Mouse (Mus musculus): ENCODE measurements at regions not wholly inside any gene's neighbourhood (a gene's known extent, or its start where the extent isn't known, plus 50 kb on each side); places are given as distances from the start of the nearest gene placed in this dataset.

DNA sequence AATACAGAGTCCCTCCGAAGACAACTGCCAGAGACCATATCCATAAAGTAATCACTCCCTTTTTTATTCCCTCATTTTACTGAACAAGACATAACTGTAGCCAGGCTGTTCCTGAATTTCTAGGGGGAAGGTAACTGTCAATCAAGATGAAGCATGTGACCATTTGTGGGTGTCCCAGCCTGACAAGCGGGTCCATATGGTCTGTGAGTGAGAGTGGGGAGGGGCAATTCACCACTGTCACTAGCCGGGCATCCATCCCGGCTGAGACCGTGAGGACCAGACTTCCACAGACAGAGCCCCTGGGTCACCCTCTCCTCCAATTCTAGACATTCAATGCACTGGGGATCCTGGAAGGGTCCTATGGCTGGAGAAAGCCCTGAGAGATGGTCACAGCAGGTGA, 54.6 kb downstream of the Gm11733 start:
- ATAC-seq = no peak

DNA sequence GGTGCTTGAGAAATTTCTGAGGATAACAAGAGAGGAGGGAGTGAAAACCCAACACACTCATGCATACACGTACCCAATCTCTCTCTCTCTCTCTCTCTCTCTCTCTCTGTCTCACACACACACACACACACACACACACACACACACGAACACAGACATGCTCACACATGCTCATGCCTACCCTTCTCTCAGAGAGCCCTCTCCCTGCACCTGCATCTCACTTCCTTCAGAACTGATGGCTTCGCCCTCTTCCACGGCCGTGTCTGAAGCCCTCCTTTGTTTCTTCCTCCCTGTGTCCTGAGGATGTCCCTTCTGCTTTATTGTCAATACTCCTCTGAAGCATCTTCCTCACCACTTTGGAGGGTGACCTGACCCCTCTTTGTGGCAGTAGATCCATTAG, 56.4 kb downstream of the Gm11733 start:
- ATAC-seq = no peak

DNA sequence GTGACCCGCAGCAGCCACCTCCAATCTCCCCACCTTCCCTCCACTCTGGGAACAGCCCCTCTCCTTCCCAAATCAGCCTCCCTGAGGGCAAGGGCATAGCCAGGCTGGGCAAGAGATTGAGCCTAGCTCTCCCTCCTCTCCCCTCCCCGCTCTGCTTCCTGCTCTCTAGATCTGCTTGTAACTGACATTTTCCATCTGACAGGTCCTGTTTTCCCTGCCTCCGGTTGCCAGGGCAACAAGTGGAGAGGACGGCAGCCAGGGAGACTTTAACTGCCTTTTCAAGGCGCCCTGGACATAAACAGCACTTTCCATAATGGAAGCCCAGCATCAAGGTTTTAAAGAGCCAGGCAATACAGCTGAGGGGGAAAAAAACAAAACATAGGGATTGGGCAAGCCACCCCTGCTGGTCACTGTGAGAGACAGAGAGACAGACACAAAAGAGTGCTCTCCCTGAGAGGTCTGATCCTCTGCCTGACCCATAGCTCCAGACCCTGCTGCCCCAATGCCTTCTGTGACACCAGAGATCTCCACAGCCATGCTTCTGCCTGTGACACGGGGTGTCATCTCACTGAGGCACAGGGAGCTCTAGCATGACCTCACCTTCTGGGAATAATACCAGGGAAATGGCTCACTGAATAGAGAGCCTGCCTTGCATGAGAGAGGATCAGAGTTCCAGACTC, 57.2 kb downstream of the Gm11733 start:
- no peak for ATAC-seq

DNA sequence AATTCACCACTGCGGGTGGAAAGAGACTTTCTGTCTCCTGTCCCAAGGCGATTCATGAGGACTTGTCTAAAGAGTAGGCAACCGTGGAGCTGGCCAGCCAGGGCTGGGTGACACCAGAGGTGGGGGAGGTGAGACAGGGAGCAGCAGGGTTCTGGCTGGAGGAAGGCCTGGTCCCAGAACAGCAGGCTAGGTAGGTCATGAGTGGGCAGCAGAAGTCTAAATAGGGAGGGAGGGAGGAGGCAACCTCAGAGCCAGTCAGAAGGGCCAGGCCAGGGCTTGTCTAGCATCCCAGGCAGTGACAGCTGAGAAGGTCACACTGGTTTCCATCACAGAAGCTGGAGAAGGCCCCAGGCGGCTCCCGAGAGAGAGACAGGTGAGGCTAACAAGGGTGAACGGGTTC, 59.0 kb downstream of the Gm11733 start:
- ATAC-seq = no peak

DNA sequence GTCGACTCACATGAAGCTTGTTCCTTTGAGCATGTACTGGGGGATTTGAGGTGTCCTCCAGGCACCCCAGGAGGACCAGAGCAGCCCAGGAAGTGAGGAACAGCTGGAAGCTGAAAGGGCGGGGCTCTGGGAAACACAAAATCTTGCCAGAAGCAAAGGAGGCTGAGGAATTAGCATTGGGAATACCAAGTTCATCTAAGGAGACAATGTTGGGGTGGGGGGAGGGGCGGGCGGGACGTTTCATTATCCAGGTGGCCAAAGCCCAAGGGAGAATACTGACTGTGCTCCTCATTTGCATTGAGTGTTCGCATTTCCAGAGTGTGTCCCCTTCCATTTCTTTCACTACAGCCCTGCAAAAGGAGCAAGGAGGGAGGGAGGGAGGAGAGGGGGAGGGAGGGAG, 60.3 kb downstream of the Gm11733 start:
- ATAC-seq = no peak

DNA sequence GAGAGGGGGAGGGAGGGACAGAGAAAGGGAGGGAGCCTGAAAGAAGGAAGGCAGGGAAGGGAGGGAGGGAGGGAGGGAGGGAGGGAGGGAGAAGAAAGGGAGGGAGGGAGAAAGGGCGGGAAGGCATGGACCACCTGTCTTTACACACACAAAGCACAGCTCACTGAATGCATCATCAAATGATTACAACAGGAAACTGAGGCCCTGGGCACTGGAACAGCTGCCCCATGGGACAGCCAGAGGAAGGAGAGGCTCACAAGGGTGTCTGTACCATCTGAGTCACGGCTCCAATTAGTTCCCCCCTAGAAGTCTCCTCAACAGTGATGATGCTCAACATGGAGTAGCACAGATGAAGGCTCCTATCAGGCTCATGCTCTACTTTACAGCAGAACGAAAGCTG, 60.8 kb downstream of the Gm11733 start:
- ATAC-seq = no peak

DNA sequence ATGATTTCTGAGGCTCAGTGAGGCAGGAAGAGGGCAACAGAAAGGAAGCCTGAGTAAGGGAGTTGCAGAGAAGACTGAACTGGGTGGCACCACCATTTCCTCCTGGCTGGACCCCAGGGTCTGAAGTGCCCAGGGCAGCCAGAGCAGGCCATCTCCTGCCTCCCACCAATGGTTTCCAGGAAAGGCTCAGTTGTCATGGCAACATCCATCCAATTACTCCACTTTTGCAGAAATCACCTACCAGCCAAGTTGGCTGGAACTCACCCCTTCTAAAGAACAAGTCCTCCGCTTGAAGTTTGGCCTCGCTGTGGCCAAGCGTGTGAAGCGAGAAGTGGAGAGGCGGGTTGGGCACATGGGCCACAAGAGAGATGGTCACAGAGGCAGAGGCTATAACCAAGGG, 67.8 kb downstream of the Gm11733 start:
- ATAC-seq = no peak

DNA sequence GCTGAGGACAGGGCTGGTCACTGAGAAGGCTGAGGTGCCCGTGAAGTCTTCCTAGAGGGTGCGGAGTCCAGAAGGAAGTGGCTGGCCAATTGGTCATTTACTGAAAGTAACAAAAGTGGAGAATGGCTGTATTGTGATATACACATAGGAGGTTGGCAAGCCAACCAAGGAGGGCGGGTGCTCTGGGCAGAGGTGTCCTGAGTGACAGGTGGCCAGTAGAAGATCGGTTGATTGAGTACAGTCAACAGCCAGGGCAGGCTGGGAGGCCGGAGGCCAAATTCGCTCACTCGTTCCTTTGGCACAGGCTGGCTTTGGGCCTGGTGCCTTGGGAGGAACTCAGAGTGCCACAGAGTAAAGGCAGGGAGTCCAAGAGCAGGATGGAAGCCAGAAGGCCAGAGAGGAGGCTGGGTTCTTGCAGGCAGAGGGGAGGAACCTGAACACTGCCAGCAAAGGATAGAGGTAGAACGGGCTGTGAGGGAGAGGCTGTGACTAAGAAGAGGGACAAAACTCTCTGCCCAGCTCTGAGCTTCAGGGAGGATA, 68.3 kb downstream of the Gm11733 start:
- no peak for ATAC-seq

DNA sequence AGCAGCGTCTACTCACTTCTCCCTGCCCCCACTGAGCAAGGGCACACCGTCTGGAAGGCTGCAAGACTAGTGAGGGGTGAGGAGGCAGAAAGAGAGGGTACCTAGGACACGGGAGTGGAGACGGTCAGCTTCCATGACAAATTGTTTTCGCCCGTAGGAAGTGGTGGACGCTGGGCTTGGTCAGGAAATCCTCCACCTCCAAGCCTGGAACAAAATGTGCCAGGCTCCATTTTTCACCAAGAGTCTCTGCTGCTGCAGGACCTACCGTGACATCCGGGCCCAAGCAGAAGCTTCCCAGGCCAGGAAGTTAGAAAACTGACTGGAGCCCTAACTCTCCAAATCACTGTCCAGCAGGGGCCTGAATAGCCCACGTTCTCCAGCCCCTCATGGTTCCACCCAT, 69.9 kb downstream of the Gm11733 start:
- ATAC-seq = no peak

DNA sequence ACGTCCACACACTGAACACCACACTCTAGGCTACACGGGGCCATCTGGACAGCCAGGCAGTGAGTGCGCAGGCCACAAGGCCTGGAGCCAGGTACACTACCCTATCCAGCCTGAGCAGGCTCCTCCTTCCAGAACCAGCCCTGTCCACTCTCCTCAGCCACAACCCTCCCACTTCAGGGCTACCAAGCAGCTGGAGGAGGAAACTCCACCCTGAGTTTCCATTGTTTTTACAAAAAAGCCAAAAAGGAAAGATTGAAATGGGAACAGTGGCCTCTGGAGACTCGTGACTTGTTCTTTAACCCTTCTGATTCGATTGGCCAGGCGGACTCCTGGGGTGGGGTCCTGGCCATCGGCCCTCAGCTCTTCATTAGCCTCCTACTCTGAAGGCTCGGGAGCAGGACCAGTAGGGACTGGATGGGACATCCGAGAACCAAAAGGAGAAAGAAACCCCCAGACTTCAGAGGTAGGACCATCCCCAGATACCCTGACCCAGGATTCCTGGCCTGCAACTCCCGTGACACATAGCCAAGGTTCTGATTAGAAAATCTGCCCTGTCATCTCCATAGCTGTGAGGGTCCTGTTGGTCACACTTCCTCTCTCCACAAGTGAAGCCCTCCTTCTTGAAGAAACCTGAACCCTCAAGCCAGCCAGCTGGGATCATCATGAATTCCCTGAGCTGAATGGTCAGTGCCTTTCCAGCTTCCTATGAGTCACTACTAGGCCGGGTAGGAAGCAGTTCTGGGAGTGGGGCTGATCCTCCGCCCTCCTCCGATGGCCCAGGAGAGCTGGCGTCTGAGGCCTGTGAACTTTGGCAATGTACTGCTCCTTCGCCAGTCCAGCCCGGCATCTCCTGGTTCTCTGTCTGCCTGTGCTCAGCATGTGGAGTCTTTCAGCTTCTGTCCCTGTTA, 73.6 kb downstream of the Gm11733 start:
- no peak for ATAC-seq

DNA sequence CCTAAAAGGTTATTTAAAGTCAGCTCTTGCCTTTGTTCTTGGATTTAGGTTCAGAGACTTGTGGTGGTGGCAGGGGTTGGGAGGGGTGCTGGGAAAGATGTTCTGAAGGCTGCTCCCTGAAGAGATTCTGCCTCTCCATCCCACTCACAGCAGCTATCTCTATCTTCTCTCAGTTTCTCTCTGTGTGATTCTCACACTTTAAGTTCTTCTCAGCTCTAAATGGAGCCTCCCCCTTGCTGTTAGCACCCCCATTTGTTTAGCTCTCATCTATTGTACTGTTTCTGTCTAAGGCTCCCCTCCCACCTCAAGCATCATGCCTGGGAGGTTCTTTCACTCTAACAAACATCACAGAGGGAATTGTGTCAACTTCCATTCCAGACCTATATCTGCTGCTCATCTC, 75.7 kb downstream of the Gm11733 start:
- no peak for ATAC-seq

DNA sequence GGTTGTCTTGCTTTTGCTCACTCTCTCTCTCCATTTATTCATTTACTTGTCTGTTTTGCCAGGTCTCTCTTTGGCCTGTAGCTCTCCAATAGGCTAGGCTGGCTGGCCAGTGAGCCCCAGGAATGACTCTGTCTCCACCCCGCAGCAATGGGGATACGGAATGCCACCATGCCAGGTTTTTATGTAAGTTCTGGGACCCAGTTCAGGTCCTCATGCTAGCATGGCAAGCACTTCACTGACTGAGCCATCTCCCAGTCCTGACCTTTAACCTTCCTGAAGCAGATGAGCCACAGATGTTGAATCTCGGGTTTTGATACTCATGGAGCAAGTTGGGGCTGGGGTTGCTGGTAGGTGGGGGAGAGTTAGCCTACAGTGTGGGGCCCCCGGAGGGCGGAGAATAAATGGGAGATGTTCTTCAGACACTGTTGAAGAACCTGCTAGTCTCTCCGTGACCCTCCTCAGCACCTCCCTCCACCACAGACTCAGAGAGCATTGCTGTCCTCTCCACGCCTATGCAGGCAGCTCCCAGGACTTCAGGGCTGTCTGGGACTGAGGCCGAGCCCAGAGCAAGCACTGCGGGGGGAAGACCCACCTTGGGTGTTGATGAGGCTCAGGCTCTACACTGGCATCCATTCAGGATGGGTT, 83.9 kb downstream of the Gm11733 start:
- ATAC-seq = no peak

DNA sequence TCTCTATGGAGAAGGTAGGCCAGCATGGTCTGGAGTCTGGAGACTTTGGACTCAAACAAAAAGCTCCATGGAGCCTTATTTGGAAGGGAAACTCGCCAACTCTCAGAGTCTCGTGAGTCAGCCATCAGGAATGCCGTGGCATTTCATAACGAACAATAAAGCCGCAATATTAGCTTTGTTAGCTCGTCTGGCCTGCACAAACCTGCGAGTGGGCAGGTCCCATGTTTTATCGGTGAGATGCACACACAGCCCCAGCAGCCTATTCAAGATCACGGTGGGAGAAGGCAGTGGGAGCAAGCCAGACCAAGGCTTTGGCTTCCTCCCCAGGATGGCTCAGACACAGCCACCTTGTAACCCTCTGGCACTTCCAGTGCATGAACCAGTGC, 84.4 kb downstream of the Gm11733 start:
- no peak for ATAC-seq

DNA sequence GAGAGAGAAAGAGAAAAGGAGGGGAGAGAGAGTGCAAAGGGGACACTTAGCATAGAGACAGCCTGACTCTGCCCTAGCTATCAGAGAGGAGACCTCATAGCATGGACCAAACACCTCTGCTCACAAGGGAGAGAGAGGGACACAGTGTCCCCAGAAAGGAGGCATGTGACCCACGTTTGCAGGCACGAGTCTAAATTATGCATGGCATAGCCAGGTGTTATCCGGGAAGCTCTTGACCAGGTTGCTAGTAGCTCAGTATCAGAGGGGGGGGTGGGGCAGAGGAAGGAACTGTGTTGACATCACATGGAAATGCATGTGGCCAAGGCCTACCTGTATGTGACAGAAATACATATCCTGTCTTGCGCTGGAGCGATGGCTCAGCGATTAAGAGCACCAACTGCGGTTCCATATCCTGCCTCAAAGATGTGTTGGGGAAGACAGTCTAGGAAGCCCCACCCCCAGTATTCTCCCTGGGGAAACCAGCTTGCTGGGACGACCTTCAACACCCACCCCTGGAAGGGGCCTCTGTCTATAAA, 84.5 kb upstream of the Tnrc6c start:
- no peak for ATAC-seq

DNA sequence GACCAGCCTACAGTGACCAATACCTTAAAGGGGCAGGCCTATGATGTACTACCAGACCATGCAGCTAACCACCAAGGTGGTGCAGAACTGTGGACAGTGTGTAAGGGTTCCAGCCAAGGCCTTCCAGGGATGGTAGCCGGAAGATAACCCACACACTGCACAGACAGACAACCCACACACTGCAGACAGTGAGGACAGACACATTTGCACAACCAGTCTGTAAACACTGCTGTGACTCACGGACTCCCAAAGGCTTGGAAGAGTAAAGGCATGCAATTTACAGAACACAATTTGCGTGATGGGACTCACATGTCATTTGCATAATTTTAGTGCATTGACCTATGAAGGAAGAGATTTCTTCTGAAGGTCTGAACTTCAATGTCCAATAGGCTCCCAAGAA, 82.2 kb upstream of the Tnrc6c start:
- no peak for ATAC-seq

DNA sequence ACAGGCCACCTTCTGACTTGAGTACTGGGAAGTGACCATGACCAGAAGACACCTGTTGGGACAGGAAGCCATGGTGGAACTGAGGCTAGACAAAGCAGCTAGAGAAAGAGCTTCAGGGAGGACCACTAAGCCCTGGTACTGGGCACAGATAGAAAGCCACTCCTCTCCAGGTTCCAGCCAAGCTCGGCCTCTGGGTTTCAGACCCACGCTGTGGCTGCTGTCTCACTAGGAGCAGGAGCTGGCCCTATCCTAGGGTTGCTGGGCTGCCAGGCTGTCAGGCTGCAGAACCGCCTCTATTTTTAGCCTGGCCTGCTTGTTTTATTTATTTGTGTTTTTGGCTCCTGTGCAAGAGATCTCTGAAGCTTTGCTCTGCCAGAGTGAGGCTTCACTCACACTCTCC, 79.4 kb upstream of the Tnrc6c start:
- no peak for ATAC-seq

DNA sequence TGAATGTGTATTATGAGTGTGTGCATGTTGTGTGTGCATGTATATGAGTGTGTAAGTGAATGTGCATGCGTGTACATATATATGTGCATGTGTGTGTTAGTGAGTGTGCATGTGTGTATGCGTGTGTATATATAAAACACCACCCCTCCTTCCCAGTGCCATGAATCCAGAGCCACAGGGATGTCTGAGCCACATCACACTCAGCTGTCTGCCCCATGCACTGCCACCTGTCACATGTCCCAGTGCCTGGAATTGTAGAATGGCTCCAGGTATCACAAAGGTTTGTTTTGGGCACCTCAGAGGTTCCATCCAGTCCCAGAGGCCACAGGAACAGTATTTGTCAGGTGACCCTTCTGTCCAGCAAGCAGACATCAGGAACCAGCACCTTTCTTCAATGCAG, 75.0 kb upstream of the Tnrc6c start:
- ATAC-seq = no peak

DNA sequence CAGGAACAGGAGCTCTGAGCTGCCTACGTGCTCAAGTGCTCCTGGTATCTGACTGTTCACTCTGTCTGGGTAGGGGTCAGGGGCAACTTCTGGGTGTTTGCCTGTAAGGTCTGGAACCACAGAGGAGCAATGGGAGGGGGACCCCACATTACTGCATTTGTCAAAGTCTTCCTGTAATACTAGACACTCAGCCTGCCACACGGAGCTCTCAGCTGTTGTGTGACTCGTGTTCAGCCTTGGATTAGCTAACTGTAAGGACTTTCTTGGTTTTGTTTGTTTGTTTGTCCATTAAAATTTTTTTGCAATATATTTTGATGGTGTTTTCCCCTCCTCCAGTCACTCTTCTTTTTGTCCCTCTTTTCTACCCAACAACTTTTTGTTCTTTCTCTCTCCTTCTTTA, 74.4 kb upstream of the Tnrc6c start:
- no peak for ATAC-seq

DNA sequence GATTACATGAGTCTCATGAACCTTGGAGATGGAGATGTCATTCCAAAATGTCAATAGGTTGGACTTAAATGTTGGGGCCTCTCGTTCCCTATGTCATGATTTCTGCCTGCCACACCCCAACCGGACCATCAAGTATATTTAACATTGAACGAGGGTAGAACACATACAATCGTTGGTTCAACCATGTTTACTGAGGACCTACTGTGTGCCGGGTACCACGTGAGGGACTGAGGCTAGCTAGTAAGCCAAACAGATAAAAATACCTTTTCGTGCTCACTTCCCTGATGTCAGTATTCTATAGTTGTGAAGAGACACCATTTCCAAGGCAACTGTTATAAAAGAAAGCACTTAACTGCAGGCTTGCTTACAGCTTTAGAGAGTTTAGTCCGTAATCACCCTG, 70.6 kb upstream of the Tnrc6c start:
- ATAC-seq = no peak

DNA sequence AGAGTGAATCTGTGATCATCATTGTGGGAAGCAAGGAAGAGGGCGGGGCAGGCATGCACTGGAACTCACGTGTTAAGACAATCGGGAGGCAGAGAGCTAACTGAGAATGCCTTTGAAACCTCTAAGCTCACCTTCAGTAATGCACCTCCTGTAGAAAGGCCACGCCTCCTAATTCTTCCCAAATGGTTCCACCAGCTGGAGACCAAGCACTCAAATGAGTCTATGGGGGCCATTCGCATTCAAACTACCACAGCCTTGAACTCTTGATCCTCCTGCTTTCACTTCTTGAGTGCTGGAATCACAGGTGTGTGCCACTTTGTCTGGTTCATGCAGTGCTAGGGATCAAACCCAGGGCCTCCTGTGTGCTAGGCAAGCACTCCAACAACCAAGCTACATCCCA, 68.5 kb upstream of the Tnrc6c start:
- no peak for ATAC-seq

DNA sequence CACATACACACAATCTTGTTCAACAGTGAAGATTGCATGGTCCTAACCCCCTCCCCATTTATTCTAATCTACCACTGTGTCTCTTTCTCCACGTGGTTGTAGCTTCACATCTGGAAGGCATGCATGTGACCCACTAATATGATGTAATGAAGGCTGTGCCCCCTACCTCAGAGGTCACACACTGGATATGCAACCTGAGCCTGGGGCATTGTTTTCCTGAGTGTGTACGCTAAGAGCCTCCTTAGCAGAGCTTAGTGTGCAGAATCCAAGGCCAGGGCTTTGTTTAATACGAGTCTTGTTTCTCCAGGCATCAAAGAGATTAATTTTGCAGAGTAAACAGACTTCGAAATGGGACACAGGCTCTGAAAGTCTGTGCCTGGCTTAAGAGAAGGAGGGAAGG, 68.0 kb upstream of the Tnrc6c start:
- ATAC-seq = no peak

DNA sequence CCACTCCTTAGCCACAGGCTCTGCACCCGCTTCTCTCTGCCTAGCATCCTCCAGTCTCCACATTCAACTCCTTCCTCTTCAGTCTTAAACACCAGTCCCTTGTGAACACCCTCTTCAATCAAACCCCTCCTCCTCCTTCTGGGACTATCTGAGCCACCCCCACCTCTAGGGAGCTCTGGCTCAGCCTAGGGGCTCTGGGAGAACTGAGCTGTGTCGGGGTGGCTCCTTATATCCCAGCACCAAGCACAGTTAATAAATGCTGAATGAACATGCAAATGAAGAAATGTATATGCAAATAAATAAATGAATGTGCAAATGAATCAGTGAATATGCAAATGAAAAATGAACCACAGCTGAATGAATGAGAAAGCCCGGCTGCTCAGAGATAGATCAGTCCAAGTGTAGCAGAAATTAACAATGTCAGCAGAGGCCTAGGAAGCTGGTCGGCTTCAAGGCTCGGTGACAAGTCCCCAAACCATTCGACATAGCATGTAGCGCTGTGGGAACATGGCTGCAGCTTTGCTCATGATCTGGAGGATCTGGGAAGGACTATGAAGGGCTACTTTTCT, 67.1 kb upstream of the Tnrc6c start:
- no peak for ATAC-seq

DNA sequence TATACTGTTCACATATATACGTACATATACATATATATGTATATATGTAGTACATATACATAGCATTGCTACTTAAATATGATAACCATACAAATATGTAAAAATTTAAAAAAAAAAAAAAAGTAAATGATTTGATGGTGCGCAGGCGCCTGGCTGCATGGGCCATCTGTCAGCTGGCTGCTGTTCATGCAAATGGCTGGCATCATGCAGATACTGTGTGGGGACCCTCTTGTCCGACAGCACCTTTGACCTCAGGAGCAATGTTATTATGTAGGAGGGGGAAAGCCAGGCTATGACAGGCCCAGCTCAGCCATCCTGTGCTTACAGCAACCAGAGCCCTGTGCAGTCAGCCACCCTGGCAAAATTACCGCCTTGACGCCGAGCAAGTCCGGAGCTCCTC, 65.1 kb upstream of the Tnrc6c start:
- no peak for ATAC-seq

Measured in inflammation-experienced regulatory T-cells, adult 6 months (primary cell).